Comparison of ENCODE assay signal across 10 mouse cellular contexts in genomic region chr2:71453917-71454260, GRCm38 (mm10). TPM values are rescaled to one million over a fixed set of nuclear protein-coding genes. Genes with fewer than 3 reads are reported as not detected.
DNase-seq lines count a peak whose midpoint lies in the region; ATAC-seq and TF ChIP-seq lines count a peak whose summit lies in the region.
"Had no signal": no experiment of that assay in that cellular context is flagged by ENCODE, and none has a peak within 500 bp of the region (broad histone marks: within the 10 kb centered on the region; RNA-seq: fewer than 3 reads in every experiment).

No protein-coding gene starts in this region.

- H3K4me2 ChIP-seq in kidney, embryonic 15.5 days = peak overlapping the region; percentile 83
- peak overlapping the region; percentile 65 for H3K4me2 ChIP-seq in embryonic facial prominence, embryonic 11.5 days (ENCODE audit: low read depth, low read length)
- peak overlapping the region; percentile 93 for H3K4me2 ChIP-seq in intestine, embryonic 14.5 days (ENCODE audit: low read length)
- H3K4me2 ChIP-seq in midbrain, embryonic 16.5 days (ENCODE audit: low read length) = peak overlapping the region; percentile 87

- no peaks in the 10 kb centered on the region for H3K9me3 ChIP-seq in kidney, embryonic 15.5 days (replicated peaks)
- H3K9me3 ChIP-seq in embryonic facial prominence, embryonic 11.5 days (replicated peaks; ENCODE audit: control insufficient read depth, low read length) = no peaks in the 10 kb centered on the region
- H3K9me3 ChIP-seq in intestine, embryonic 14.5 days (ENCODE audit: control insufficient read depth, low read length) = no peaks in the 10 kb centered on the region
- H3K9me3 ChIP-seq in midbrain, embryonic 16.5 days (replicated peaks; ENCODE audit: control insufficient read depth, low read length, poor library complexity, severe bottlenecking) = no peaks in the 10 kb centered on the region

- peak overlapping the region; percentile 58; the same call in 1 of the 2 replicates for H3K9ac ChIP-seq in kidney, embryonic 15.5 days
- no peak overlapping the region for H3K9ac ChIP-seq in embryonic facial prominence, embryonic 11.5 days (replicated peaks; ENCODE audit: low read length)
- H3K9ac ChIP-seq in intestine, embryonic 14.5 days (ENCODE audit: low read length) = peak overlapping the region; percentile 44
- H3K9ac ChIP-seq in midbrain, embryonic 16.5 days (ENCODE audit: low read depth, low read length) = no peak overlapping the region

- DNase-seq in kidney, adult 2 months = no peak
- DNase-seq in embryonic facial prominence, embryonic 11.5 days (ENCODE audit: low spot score) = no peak
- no peak for DNase-seq in intestine, embryonic 14.5 days (ENCODE audit: low spot score)
- no peak for DNase-seq in cerebellum, adult 11-12 months
- no peak for DNase-seq in ovary, postnatal 14 days (ENCODE audit: low spot score)
- DNase-seq in testis, postnatal 10 days (ENCODE audit: low spot score) = no peak
- DNase-seq: cerebellum, postnatal 36 days; kidney, postnatal 36 days had no signal

- no peak for ATAC-seq in kidney, embryonic 15.5 days (replicated peaks; ENCODE audit: low FRiP score)
- ATAC-seq in embryonic facial prominence, embryonic 11.5 days (replicated peaks; ENCODE audit: insufficient number of reproducible peaks, low FRiP score, low TSS enrichment, low read depth) = no peak
- no peak for ATAC-seq in intestine, embryonic 14.5 days (replicated peaks; ENCODE audit: low FRiP score, low TSS enrichment, low read depth)
- ATAC-seq in midbrain, embryonic 16.5 days = no peak

- H3K27me3 ChIP-seq in kidney, embryonic 15.5 days = peaks cover 23% of the 10 kb centered on the region
- H3K27me3 ChIP-seq in kidney, adult 2 months (replicated peaks; ENCODE audit: control insufficient read depth, insufficient read depth, low read length) = no peaks in the 10 kb centered on the region
- no peaks in the 10 kb centered on the region for H3K27me3 ChIP-seq in embryonic facial prominence, embryonic 11.5 days (ENCODE audit: control insufficient read depth, insufficient read depth, low read length)
- H3K27me3 ChIP-seq in intestine, embryonic 14.5 days (replicated peaks; ENCODE audit: control insufficient read depth, insufficient read depth, low read length) = 0 out of 2 replicates have a peak, but pooled peaks cover 2% of the 10 kb centered on the region
- H3K27me3 ChIP-seq in midbrain, embryonic 16.5 days (ENCODE audit: control insufficient read depth, insufficient read depth, low read depth, low read length) = no peaks in the 10 kb centered on the region

- no peak for TF ChIP-seq POLR2A in kidney, adult 2 months (IDR thresholded peaks at IDR 0.05; ENCODE audit: low read depth, low read length)

- no peak for TF ChIP-seq CTCF in kidney, adult 2 months (conservative IDR thresholded peaks at IDR 0.05; ENCODE audit: insufficient read depth, insufficient read length, low read depth, low read length)

- peaks cover 6% of the 10 kb centered on the region; the same call in 1 of the 2 replicates for H3K4me1 ChIP-seq in kidney, embryonic 15.5 days
- H3K4me1 ChIP-seq in kidney, adult 2 months (ENCODE audit: control insufficient read depth, insufficient read depth, low read length) = no peaks in the 10 kb centered on the region
- H3K4me1 ChIP-seq in embryonic facial prominence, embryonic 11.5 days (ENCODE audit: control insufficient read depth, insufficient read depth, low read length) = no peaks in the 10 kb centered on the region
- 0 out of 2 replicates have a peak, but pooled peaks cover 2% of the 10 kb centered on the region for H3K4me1 ChIP-seq in intestine, embryonic 14.5 days (replicated peaks; ENCODE audit: control insufficient read depth, insufficient read depth, low read length)
- H3K4me1 ChIP-seq in midbrain, embryonic 16.5 days (ENCODE audit: control insufficient read depth, insufficient read depth, low read length) = peaks cover 11% of the 10 kb centered on the region

- peak overlapping the region; percentile 78 for H3K4me3 ChIP-seq in kidney, embryonic 15.5 days (replicated peaks)
- no peak overlapping the region for H3K4me3 ChIP-seq in kidney, adult 2 months (ENCODE audit: insufficient read depth, low read depth, low read length)
- peak overlapping the region; percentile 62 for H3K4me3 ChIP-seq in embryonic facial prominence, embryonic 11.5 days (ENCODE audit: low read depth, low read length)
- H3K4me3 ChIP-seq in intestine, embryonic 14.5 days (ENCODE audit: low read depth, low read length) = peak overlapping the region; percentile 75
- peak overlapping the region; percentile 51 for H3K4me3 ChIP-seq in midbrain, embryonic 16.5 days (ENCODE audit: low read depth, low read length)

- no peaks in the 10 kb centered on the region for H3K36me3 ChIP-seq in kidney, embryonic 15.5 days
- H3K36me3 ChIP-seq in kidney, adult 2 months (ENCODE audit: control insufficient read depth, insufficient read depth, low read length) = no peaks in the 10 kb centered on the region
- no peaks in the 10 kb centered on the region for H3K36me3 ChIP-seq in embryonic facial prominence, embryonic 11.5 days (replicated peaks; ENCODE audit: control insufficient read depth, insufficient read depth, low read depth, low read length)
- no peaks in the 10 kb centered on the region for H3K36me3 ChIP-seq in intestine, embryonic 14.5 days (ENCODE audit: control insufficient read depth, insufficient read depth, low read length)
- H3K36me3 ChIP-seq in midbrain, embryonic 16.5 days (ENCODE audit: control insufficient read depth, insufficient read depth, low read length) = no peaks in the 10 kb centered on the region

- WGBS in kidney, embryonic 15.5 days = 34% methylated on average over 4 of the region's 4 CpGs
- WGBS in kidney, adult 2 months = 32% methylated on average over 4 of the region's 4 CpGs
- 47% methylated on average over 4 of the region's 4 CpGs for WGBS in embryonic facial prominence, embryonic 11.5 days
- WGBS in intestine, embryonic 14.5 days = 30% methylated on average over 4 of the region's 4 CpGs
- 37% methylated on average over 4 of the region's 4 CpGs for WGBS in midbrain, embryonic 16.5 days

- H3K27ac ChIP-seq in kidney, embryonic 15.5 days = no peak overlapping the region
- no peak overlapping the region for H3K27ac ChIP-seq in kidney, adult 2 months (ENCODE audit: insufficient read depth, low read depth, low read length)
- H3K27ac ChIP-seq in embryonic facial prominence, embryonic 11.5 days (replicated peaks; ENCODE audit: low read depth, low read length) = no peak overlapping the region
- no peak overlapping the region for H3K27ac ChIP-seq in intestine, embryonic 14.5 days (ENCODE audit: low read depth)
- H3K27ac ChIP-seq in midbrain, embryonic 16.5 days (ENCODE audit: low read length) = no peak overlapping the region

RNA-seq across cellular contexts. Expression of gene Metap1d, which starts 0.8 kb away (rescaled TPM):
- 39.5 and 42.1 TPM in 2 replicates for polyA plus RNA-seq in kidney, embryonic 15.5 days (2015; fragmentation: Nextera tagmentation; extraction: Ambion mirVana)
- 33.6 and 34.6 TPM in 2 replicates for polyA plus RNA-seq in kidney, adult 2 months (2012; rRNA removed)
- polyA plus RNA-seq in embryonic facial prominence, embryonic 11.5 days (2014; fragmentation: Nextera tagmentation; extraction: Ambion mirVana) = 37.7 and 37.9 TPM in 2 replicates
- 41.2 and 46.0 TPM in 2 replicates for polyA plus RNA-seq in intestine, embryonic 14.5 days (2014; fragmentation: Nextera tagmentation; extraction: Ambion mirVana)
- polyA plus RNA-seq in midbrain, embryonic 16.5 days (2015; fragmentation: Nextera tagmentation; extraction: Ambion mirVana) = 30.1 and 33.0 TPM in 2 replicates

Comparison
In these comparisons a context has a peak if more than half of its experiments do, and no peak if none do; other contexts are left out.
1. H3K9ac ChIP-seq: peak in kidney, embryonic 15.5 days (single experiment) and intestine, embryonic 14.5 days (single experiment); none in embryonic facial prominence, embryonic 11.5 days (single experiment) and midbrain, embryonic 16.5 days (single experiment).
2. Peak in every context shown above with its lines, with median percentiles within 50 percentile points of each other: H3K4me2 ChIP-seq.